Mouse (Mus musculus) heart, embryonic 15.5 days (tissue): ENCODE measurements around the gene Ift22. TPM values are rescaled to one million over a fixed set of nuclear protein-coding genes. Genes with fewer than 3 reads are reported as not detected.

Experiments used
- ATAC-seq: fragments of 200-750 bp; cut with Nextera tagmentation; replicated peaks from 2 replicates; pipeline ENCODE4 v1.8.0; 2017; ENCODE audit warnings: low read depth, moderate TSS enrichment; ENCODE audit not compliant: insufficient number of reproducible peaks, insufficient read depth, low FRiP score
- H3K27ac ChIP-seq: fragments of 300-500 bp; sonication (generic); 2 replicates; pipeline ENCODE4 v1.5.1; 2015; ENCODE audit warnings: mild to moderate bottlenecking, inconsistent platforms
- H3K27me3 ChIP-seq: fragments of 300-500 bp; sonication (generic); 2 replicates; pipeline ENCODE4 v1.6.1; 2015; ENCODE audit warnings: inconsistent platforms
- H3K36me3 ChIP-seq: fragments of 300-500 bp; sonication (generic); 2 replicates; pipeline ENCODE4 v1.6.1; 2015; ENCODE audit warnings: mild to moderate bottlenecking, inconsistent platforms
- H3K4me1 ChIP-seq: fragments of 300-500 bp; sonication (generic); replicated peaks from 2 replicates; pipeline ENCODE4 v1.6.1; 2015; ENCODE audit warnings: inconsistent platforms
- H3K4me2 ChIP-seq: fragments of 300-500 bp; sonication (generic); 2 replicates; pipeline ENCODE4 v1.6.1; 2015; ENCODE audit warnings: inconsistent platforms, mild to moderate bottlenecking, moderate library complexity
- H3K4me3 ChIP-seq: fragments of 300-500 bp; sonication (generic); 2 replicates; pipeline ENCODE4 v1.5.1; 2015; ENCODE audit warnings: mild to moderate bottlenecking, inconsistent platforms
- H3K9ac ChIP-seq: fragments of 300-500 bp; sonication (generic); 2 replicates; pipeline ENCODE4 v1.6.1; 2015; ENCODE audit warnings: mild to moderate bottlenecking, inconsistent platforms
- H3K9me3 ChIP-seq: fragments of 300-500 bp; sonication (generic); replicated peaks from 2 replicates; pipeline ENCODE4 v1.6.1; 2016; ENCODE audit warnings: inconsistent platforms
- WGBS: fragments of 180-500 bp; shearing (Covaris S2); methylation state at CpG from one replicate; pipeline ENCODE4 v1.1.7; 2015; ENCODE audit warnings: mixed read lengths; 5-methylcytosine and 5-hydroxymethylcytosine counted together
- polyA plus RNA-seq: library from polyadenylated mRNA; unstranded; fragments of >200 nt; fragmentation: Nextera tagmentation; extraction: Ambion mirVana; gene quantifications from 2 replicates; pipeline ENCODE4 v1.2.1, GENCODE M21; 2015

Ift22 gene
- polyA plus RNA-seq, 1 experiment from 2014 or later = 34.3 TPM

- Histone ChIP-seq H3K4me3 (no peak overlapping the region), H3K27ac (no peak overlapping the region), H3K9ac (no peak overlapping the region), H3K4me1 (peaks cover 12% of the 10 kb centered on the region), H3K4me2 (no peak overlapping the region), H3K9me3 (no peaks in the 10 kb centered on the region), H3K27me3 (no peaks in the 10 kb centered on the region), H3K36me3 (no peaks in the 10 kb centered on the region)
- ATAC-seq = no peak
- WGBS = 81% methylated on average over 6 of the region's 6 CpGs
Observed at GRCm38 (mm10) chr5:136950521-136950920, 42.6 kb downstream of the Ift22 start.

- H3K9ac ChIP-seq = no peak overlapping the region
- H3K4me3 ChIP-seq = no peak overlapping the region
- H3K36me3 ChIP-seq = no peaks in the 10 kb centered on the region
- 57% methylated on average over 4 of the region's 4 CpGs for WGBS
- peaks cover 12% of the 10 kb centered on the region for H3K4me1 ChIP-seq
- no peaks in the 10 kb centered on the region for H3K27me3 ChIP-seq
- H3K4me2 ChIP-seq = no peak overlapping the region
- ATAC-seq = no peak
- no peaks in the 10 kb centered on the region for H3K9me3 ChIP-seq
- H3K27ac ChIP-seq = no peak overlapping the region
Observed at GRCm38 (mm10) chr5:136952153-136952552, 44.2 kb downstream of the Ift22 start.

GRCm38 (mm10) chr5:136953015-136953414 lies 45.1 kb downstream of the Ift22 start, which contains the start of gene Fis1:
Gene Fis1 (plus strand): TSS chr5:136953275.
- H3K4me1 ChIP-seq = peaks cover 12% of the 10 kb centered on the region
- WGBS = under 1% methylated on average over 23 of the region's 23 CpGs
- H3K9ac ChIP-seq = peak within 1 kb of the TSS; percentile 89
- H3K9me3 ChIP-seq = no peaks in the 10 kb centered on the region
- no peaks in the 10 kb centered on the region for H3K36me3 ChIP-seq
- H3K27ac ChIP-seq = peak within 1 kb of the TSS; percentile 76
- H3K4me3 ChIP-seq = peak within 1 kb of the TSS; percentile 92
- peak within 1 kb of the TSS; percentile 68 for H3K4me2 ChIP-seq
- H3K27me3 ChIP-seq = no peaks in the 10 kb centered on the region
- ATAC-seq = peak; percentile 100

- Histone ChIP-seq H3K9ac (peak overlapping the region; percentile 89), H3K4me1 (peaks cover 12% of the 10 kb centered on the region), H3K27me3 (no peaks in the 10 kb centered on the region), H3K4me3 (peak overlapping the region; percentile 92), H3K27ac (peak overlapping the region; percentile 76), H3K9me3 (no peaks in the 10 kb centered on the region), H3K36me3 (no peaks in the 10 kb centered on the region), H3K4me2 (peak overlapping the region; percentile 68)
- 3% methylated on average over 12 of the region's 12 CpGs for WGBS
- peak; percentile 12; the same call in 1 of the 2 replicates for ATAC-seq
Observed at GRCm38 (mm10) chr5:136953440-136953951, 45.5 kb downstream of the Ift22 start.

- Histone ChIP-seq H3K27ac (no peak overlapping the region), H3K9me3 (no peaks in the 10 kb centered on the region), H3K4me3 (no peak overlapping the region), H3K36me3 (no peaks in the 10 kb centered on the region), H3K9ac (no peak overlapping the region), H3K4me1 (peaks cover 12% of the 10 kb centered on the region), H3K4me2 (no peak overlapping the region), H3K27me3 (no peaks in the 10 kb centered on the region)
- ATAC-seq = no peak
- WGBS = 82% methylated on average over 4 of the region's 4 CpGs
Observed at GRCm38 (mm10) chr5:136955622-136956021, 47.7 kb downstream of the Ift22 start.

DNA sequence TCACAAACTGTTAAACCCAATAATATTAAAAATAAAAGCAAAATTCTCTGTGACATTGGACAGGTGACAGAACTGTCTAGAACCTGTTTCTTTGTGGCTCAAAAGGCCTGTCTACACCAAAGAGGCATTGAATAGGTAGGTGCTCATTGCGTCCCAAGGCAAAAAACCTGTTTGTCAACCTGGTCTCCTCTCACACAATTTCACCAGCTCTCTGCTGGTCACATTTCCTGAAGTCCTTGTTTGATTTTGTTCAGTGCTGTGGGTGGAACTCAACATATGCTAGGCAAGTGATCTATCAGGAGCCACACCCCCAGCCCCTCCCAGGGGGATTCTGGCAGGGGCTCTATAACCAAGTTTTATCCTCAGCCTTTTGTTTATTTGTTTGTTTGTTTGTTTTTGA lies 49.3 kb downstream of the Ift22 start:
- WGBS = 93% methylated on average over 1 of the region's 1 CpGs
- no peak overlapping the region for H3K27ac ChIP-seq
- no peak overlapping the region for H3K9ac ChIP-seq
- no peaks in the 10 kb centered on the region for H3K36me3 ChIP-seq
- H3K4me1 ChIP-seq = peaks cover 18% of the 10 kb centered on the region
- H3K4me3 ChIP-seq = no peak overlapping the region
- ATAC-seq = no peak
- H3K9me3 ChIP-seq = no peaks in the 10 kb centered on the region
- H3K4me2 ChIP-seq = no peak overlapping the region
- no peaks in the 10 kb centered on the region for H3K27me3 ChIP-seq

GRCm38 (mm10) chr5:136958991-136959605 lies 51.1 kb downstream of the Ift22 start:
- Histone ChIP-seq H3K27ac (no peak overlapping the region), H3K4me1 (peaks cover 17% of the 10 kb centered on the region), H3K4me2 (no peak overlapping the region), H3K9ac (no peak overlapping the region), H3K4me3 (no peak overlapping the region), H3K27me3 (no peaks in the 10 kb centered on the region), H3K36me3 (peaks cover 10% of the 10 kb centered on the region; the same call in 1 of the 2 replicates), H3K9me3 (no peaks in the 10 kb centered on the region)
- ATAC-seq = no peak
- 70% methylated on average over 5 of the region's 5 CpGs for WGBS

GRCm38 (mm10) chr5:136960053-136960452 lies 52.1 kb downstream of the Ift22 start:
- WGBS = 93% methylated on average over 6 of the region's 6 CpGs
- Histone ChIP-seq H3K27ac (no peak overlapping the region), H3K4me2 (no peak overlapping the region), H3K9ac (no peak overlapping the region), H3K4me3 (no peak overlapping the region), H3K4me1 (peaks cover 17% of the 10 kb centered on the region), H3K36me3 (peaks cover 16% of the 10 kb centered on the region), H3K9me3 (no peaks in the 10 kb centered on the region), H3K27me3 (no peaks in the 10 kb centered on the region)
- no peak for ATAC-seq

GRCm38 (mm10) chr5:136961334-136961982 lies 53.5 kb downstream of the Ift22 start:
- peaks cover 26% of the 10 kb centered on the region for H3K36me3 ChIP-seq
- H3K4me3 ChIP-seq = peak overlapping the region; percentile 80
- no peaks in the 10 kb centered on the region for H3K9me3 ChIP-seq
- 25% methylated on average over 5 of the region's 5 CpGs for WGBS
- peak overlapping the region; percentile 78 for H3K9ac ChIP-seq
- no peaks in the 10 kb centered on the region for H3K27me3 ChIP-seq
- peak overlapping the region; percentile 84 for H3K27ac ChIP-seq
- 0 out of 2 replicates have a peak, but pooled peaks have one; percentile 0 for ATAC-seq
- H3K4me1 ChIP-seq = peaks cover 32% of the 10 kb centered on the region
- peak overlapping the region; percentile 84 for H3K4me2 ChIP-seq

GRCm38 (mm10) chr5:136961983-136962461 lies 54.1 kb downstream of the Ift22 start:
- peak overlapping the region; percentile 84 for H3K27ac ChIP-seq
- H3K9ac ChIP-seq = peak overlapping the region; percentile 78
- no peaks in the 10 kb centered on the region for H3K27me3 ChIP-seq
- peaks cover 37% of the 10 kb centered on the region for H3K4me1 ChIP-seq
- H3K4me2 ChIP-seq = peak overlapping the region; percentile 84
- peak overlapping the region; percentile 80 for H3K4me3 ChIP-seq
- ATAC-seq = peak; percentile 87
- peaks cover 26% of the 10 kb centered on the region for H3K36me3 ChIP-seq
- WGBS = 0% methylated on average over 20 of the region's 20 CpGs
- no peaks in the 10 kb centered on the region for H3K9me3 ChIP-seq

- WGBS = under 1% methylated on average over 10 of the region's 10 CpGs
- Histone ChIP-seq H3K4me2 (peak overlapping the region; percentile 84), H3K9me3 (no peaks in the 10 kb centered on the region), H3K36me3 (peaks cover 26% of the 10 kb centered on the region), H3K9ac (peak overlapping the region; percentile 78), H3K4me1 (peaks cover 42% of the 10 kb centered on the region), H3K27ac (peak overlapping the region; percentile 84), H3K27me3 (no peaks in the 10 kb centered on the region), H3K4me3 (peak overlapping the region; percentile 80)
- peak; percentile 51 for ATAC-seq
Observed at GRCm38 (mm10) chr5:136962501-136962900, 54.6 kb downstream of the Ift22 start.
